Mouse (Mus musculus) small intestine, adult 2 months (tissue): ENCODE data around the gene Pi4ka.

Experiments used
- CTCF ChIP-seq: fragments of 200-500 bp; IDR thresholded peaks from 2 replicates; pipeline ENCODE4 v1.5.1; 2012; ENCODE audit warnings: low read depth, mild to moderate bottlenecking, control low read depth, inconsistent platforms, low read length, moderate library complexity, mixed read lengths; ENCODE audit not compliant: insufficient replicate concordance, insufficient read length; ENCODE audit errors: extremely low read depth
- POLR2A ChIP-seq: fragments of 200-500 bp; IDR thresholded peaks from 2 replicates; pipeline ENCODE4 v1.6.1; 2012; ENCODE audit warnings: low read depth, mild to moderate bottlenecking, control low read depth, inconsistent platforms, low read length, moderate library complexity

DNA sequence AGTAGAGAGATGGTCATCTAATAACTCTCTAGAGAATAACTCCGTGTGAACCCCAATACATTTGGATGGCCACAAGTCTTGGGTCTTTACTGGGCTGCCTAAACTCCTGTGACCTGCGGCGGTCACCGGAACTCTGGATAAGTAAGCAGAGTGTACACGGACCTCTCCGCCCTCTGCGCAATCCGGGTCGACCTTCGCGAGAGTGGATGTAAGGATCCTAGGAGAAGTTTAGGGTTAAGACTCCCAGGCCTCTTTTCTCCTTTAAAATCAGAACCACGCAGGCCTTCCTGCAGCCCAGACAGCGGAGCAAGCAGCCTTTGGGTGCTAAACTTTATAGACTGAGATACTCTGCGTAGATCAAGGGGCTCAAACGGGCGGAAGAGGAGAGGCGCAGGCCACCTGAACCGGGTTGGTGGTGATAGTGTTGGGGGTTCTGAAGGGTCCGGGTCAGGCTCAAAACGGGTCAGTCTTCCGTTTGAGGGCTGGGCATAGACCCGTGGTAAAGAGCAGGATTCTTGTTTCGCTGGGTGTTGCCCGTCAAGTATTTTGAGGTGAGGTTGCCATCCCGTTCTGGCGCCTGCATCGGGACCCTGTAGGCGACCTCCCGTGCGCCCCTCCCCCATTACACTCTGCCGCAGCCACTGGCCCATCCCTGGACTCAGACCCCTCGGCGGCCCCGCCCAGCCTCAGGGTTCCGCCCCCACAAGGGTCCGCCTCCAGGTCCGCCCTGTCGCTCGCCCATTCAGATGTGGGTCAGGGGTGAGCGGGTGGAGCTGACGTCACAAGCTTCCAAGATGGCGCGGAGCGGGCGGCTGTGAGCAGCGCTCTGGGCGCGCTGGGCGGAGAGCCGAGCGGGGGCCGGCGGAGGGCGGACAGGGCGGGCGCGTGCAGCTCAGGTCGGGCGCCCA lies 173.1 kb downstream of the Pi4ka start, which contains the start of gene Hic2:
- peak; percentile 87; the same call in 1 of the 2 replicates for TF ChIP-seq POLR2A
- no peak for TF ChIP-seq CTCF
